Mouse (Mus musculus) heart, embryonic 14.5 days (tissue): ENCODE measurements at regions not wholly inside any gene's neighbourhood (a gene's known extent, or its start where the extent isn't known, plus 50 kb on each side); places are given as distances from the start of the nearest gene placed in this dataset.

Experiments used
- ATAC-seq: fragments of 200-750 bp; cut with Nextera tagmentation; 2 replicates; pipeline ENCODE4 v1.8.0; 2017; ENCODE audit warnings: low read depth, moderate TSS enrichment; ENCODE audit not compliant: insufficient number of reproducible peaks, insufficient read depth, low FRiP score
- H3K27ac ChIP-seq, 2 experiments: fragments of 200-500 bp in 1 of 2; fragments of 300-500 bp in 1 of 2; sonication (generic) in 1 of 2; replicated peaks in 1 of 2; 2 replicates each; pipeline ENCODE4 v1.5.1; 2012 to 2014; ENCODE audit warnings: low read depth in 2 of 2, low read length in 2 of 2, control low read depth in 1 of 2, mild to moderate bottlenecking in 1 of 2, mixed read lengths in 1 of 2; ENCODE audit not compliant: control insufficient read depth in 1 of 2, insufficient read depth in 1 of 2
- H3K27me3 ChIP-seq: fragments of 300-500 bp; sonication (generic); 2 replicates; pipeline ENCODE4 v1.6.1; 2014; ENCODE audit warnings: mild to moderate bottlenecking, low read length, control low read depth; ENCODE audit not compliant: control insufficient read depth, insufficient read depth
- H3K36me3 ChIP-seq: fragments of 300-500 bp; sonication (generic); 2 replicates; pipeline ENCODE4 v1.6.1; 2014; ENCODE audit warnings: mild to moderate bottlenecking, control low read depth, low read length, mixed read lengths; ENCODE audit not compliant: control insufficient read depth, insufficient read depth
- H3K4me1 ChIP-seq, 2 experiments: fragments of 200-500 bp in 1 of 2; fragments of 300-500 bp in 1 of 2; sonication (generic) in 1 of 2; 2 replicates each; pipeline ENCODE4 v1.6.1; 2012 to 2014; ENCODE audit warnings: low read length in 2 of 2, control low read depth in 1 of 2, mixed read lengths in 1 of 2; ENCODE audit not compliant: control insufficient read depth in 2 of 2, insufficient read depth in 2 of 2
- H3K4me2 ChIP-seq: fragments of 300-500 bp; sonication (generic); 2 replicates; pipeline ENCODE4 v1.6.1; 2014; ENCODE audit warnings: mild to moderate bottlenecking, low read length
- H3K4me3 ChIP-seq, 2 experiments: fragments of 200-500 bp in 1 of 2; fragments of 300-500 bp in 1 of 2; sonication (generic) in 1 of 2; 2 replicates each; pipeline ENCODE4 v1.5.1; 2012 to 2014; ENCODE audit warnings: low read length in 2 of 2, mild to moderate bottlenecking in 2 of 2, control low read depth in 1 of 2, low read depth in 1 of 2, moderate library complexity in 1 of 2; ENCODE audit not compliant: control insufficient read depth in 1 of 2, insufficient read depth in 1 of 2
- H3K9ac ChIP-seq: fragments of 300-500 bp; sonication (generic); 2 replicates; pipeline ENCODE4 v1.6.1; 2014; ENCODE audit warnings: mild to moderate bottlenecking, low read length
- H3K9me3 ChIP-seq: fragments of 300-500 bp; sonication (generic); 2 replicates; pipeline ENCODE4 v1.6.1; 2016; ENCODE audit warnings: low read length, control low read depth; ENCODE audit not compliant: control insufficient read depth
- WGBS: fragments of 180-500 bp; shearing (Covaris S2); extraction: QIAGEN DNeasy Blood & Tissue Kit; methylation state at CpG from one replicate; pipeline ENCODE4 v1.1.7; 2014; 5-methylcytosine and 5-hydroxymethylcytosine counted together

- Histone ChIP-seq H3K9ac (no peak overlapping the region), H3K27ac (no peak overlapping the region), H3K4me2 (no peak overlapping the region), H3K4me1 (no peaks in the 10 kb centered on the region), H3K36me3 (no peaks in the 10 kb centered on the region), H3K9me3 (no peaks in the 10 kb centered on the region), H3K4me3 (no peak overlapping the region), H3K27me3 (no peaks in the 10 kb centered on the region)
- 73% methylated on average over 7 of the region's 7 CpGs for WGBS
- no peak for ATAC-seq
Measured at GRCm38 (mm10) chr13:46222031-46222430, 51.5 kb upstream of the Stmnd1 start.

DNA sequence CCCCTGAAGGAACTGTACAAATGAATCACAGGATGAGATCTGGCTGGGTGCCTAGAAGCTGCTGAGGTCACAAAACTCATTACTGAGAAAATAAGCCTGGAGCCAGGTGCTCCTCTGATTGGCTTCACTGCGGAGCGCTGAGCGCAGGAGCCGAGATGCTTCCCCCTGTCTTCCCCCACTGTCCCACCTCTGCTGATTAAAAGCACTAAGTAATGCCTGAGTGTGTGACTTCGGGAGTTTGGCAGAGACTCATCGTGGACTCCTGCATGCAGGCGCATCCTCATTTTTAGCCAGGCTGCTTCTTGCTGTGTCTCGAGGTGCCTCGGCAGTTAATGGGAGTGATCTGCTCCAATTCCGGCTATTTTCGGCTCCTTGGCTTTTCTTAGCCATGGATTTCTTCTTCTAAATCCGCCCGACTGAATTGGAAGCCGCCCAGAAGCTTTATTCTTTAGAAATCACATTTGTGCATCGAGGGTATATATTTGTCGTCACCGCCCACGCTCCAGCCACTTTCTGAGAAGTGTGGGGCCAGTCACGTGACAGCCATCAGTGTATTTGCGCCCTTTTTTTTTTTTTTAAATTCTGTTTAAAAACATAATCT lies 55.3 kb upstream of the Stmnd1 start:
- Histone ChIP-seq H3K27ac (no peak overlapping the region), H3K9me3 (no peaks in the 10 kb centered on the region), H3K9ac (no peak overlapping the region), H3K27me3 (no peaks in the 10 kb centered on the region), H3K4me2 (peak overlapping the region; percentile 16; the same call in 1 of the 2 replicates), H3K4me1 (no peaks in the 10 kb centered on the region), H3K36me3 (no peaks in the 10 kb centered on the region), H3K4me3 (no peak overlapping the region)
- ATAC-seq, result no peak
- 70% methylated on average over 20 of the region's 20 CpGs for WGBS

DNA sequence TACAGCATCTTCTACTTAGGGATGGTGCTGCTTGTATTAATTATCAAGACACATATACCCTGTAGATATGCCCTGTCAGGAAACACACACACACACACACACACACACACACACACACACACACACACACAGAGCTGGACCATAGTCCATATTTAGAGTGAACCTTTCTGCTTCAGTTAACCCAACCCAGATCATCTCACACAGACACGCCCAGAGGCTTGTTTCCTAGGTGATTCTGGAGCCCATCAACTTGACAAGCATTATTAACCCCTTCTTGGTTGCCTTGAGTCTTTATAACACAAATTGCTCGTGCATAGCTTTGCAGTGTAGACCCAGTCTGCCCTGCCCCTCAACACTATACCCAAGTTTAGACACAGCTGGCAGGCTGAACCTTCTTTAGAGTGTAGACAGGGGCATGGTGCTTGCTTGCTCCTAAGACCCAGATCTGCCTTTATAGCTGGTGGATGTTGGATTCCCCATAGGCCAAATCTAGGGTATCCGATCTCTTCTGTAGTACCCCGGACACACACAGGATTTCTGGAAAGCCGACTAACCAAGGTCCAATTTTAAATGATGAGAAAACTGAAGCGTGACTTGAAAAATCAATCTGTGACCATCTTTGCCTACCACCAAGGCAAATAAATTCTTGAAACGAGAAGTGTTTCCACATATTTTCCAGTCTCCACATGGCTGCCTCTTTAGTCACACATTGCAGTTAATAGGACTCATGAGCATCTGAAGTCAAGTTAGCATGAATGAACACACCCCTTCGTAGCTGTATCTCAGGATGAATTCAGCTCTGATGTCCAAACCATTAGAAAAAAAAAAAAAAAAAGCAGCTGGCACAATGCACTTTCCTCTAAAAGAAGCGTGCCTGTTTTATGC lies 56.3 kb upstream of the Stmnd1 start:
- no peak overlapping the region for H3K9ac ChIP-seq
- no peaks in the 10 kb centered on the region for H3K9me3 ChIP-seq
- WGBS, result 75% methylated on average over 9 of the region's 9 CpGs
- H3K27me3 ChIP-seq, result no peaks in the 10 kb centered on the region
- no peak for ATAC-seq
- no peak overlapping the region for H3K27ac ChIP-seq
- H3K36me3 ChIP-seq, result no peaks in the 10 kb centered on the region
- no peaks in the 10 kb centered on the region for H3K4me1 ChIP-seq
- H3K4me3 ChIP-seq, result no peak overlapping the region
- no peak overlapping the region for H3K4me2 ChIP-seq

- Histone ChIP-seq H3K9me3 (no peaks in the 10 kb centered on the region), H3K9ac (no peak overlapping the region), H3K4me2 (no peak overlapping the region), H3K4me1 (no peaks in the 10 kb centered on the region), H3K36me3 (no peaks in the 10 kb centered on the region), H3K27me3 (no peaks in the 10 kb centered on the region), H3K27ac (no peak overlapping the region), H3K4me3 (no peak overlapping the region)
- 66% methylated on average over 3 of the region's 3 CpGs for WGBS
- ATAC-seq, result no peak
Measured at GRCm38 (mm10) chr13:46203551-46203950, 70.0 kb upstream of the Stmnd1 start.

DNA sequence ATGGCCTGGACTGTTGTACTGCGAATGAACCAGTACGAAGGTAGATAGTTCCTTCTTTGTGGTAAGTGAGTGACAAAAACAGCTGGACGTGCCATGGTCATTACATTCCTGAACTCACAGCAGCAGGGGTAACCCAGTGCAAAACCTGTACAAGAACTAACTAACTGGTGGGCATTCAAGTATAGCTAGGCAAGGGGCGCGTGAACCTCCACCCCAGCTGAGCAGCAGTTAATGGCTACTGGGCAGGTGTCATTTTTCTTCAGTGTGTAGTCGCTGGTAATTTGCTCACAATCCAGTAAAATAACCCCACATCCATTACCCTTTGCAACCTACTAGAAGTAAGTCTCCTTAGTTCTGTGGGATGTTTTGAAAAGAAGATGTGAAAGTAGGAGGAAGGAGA lies 70.9 kb upstream of the Stmnd1 start:
- ATAC-seq, result no peak
- WGBS, result 90% methylated on average over 6 of the region's 6 CpGs
- H3K27me3 ChIP-seq, result no peaks in the 10 kb centered on the region
- no peak overlapping the region for H3K4me2 ChIP-seq
- H3K4me3 ChIP-seq, result no peak overlapping the region
- H3K4me1 ChIP-seq, result no peaks in the 10 kb centered on the region
- no peak overlapping the region for H3K9ac ChIP-seq
- no peaks in the 10 kb centered on the region for H3K9me3 ChIP-seq
- H3K36me3 ChIP-seq, result no peaks in the 10 kb centered on the region
- no peak overlapping the region for H3K27ac ChIP-seq

DNA sequence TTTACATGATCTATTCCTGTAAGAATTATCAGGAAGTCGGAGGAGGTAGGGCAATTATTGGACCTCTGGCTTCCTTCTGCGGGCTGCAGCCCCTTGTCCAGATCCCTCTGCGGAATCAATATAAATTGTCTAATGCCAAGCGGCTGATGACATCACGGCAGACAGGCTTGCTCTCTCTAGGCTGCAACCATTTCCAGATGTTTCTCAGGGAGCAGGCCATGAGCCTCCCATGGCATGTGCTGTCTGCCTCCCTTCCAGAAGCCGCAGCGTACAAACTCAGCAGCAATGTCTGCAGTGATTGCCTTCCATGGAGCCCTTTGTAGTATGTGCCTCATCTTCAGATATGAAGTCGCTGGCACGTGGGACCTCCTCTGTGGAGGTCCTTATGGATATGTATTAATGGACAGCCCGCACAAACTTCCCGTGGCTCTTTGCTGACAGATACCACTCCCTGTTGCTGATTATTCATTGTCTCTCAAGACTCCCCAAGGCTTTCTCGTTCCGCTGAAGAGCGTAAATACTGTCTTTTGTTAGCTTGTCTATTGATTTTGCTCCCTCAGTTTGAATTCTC lies 72.4 kb upstream of the Stmnd1 start:
- Histone ChIP-seq H3K9me3 (no peaks in the 10 kb centered on the region), H3K27me3 (no peaks in the 10 kb centered on the region), H3K4me1 (no peaks in the 10 kb centered on the region), H3K4me2 (no peak overlapping the region), H3K36me3 (no peaks in the 10 kb centered on the region), H3K27ac (no peak overlapping the region), H3K9ac (no peak overlapping the region), H3K4me3 (no peak overlapping the region)
- no peak for ATAC-seq
- WGBS, result 83% methylated on average over 14 of the region's 14 CpGs

DNA sequence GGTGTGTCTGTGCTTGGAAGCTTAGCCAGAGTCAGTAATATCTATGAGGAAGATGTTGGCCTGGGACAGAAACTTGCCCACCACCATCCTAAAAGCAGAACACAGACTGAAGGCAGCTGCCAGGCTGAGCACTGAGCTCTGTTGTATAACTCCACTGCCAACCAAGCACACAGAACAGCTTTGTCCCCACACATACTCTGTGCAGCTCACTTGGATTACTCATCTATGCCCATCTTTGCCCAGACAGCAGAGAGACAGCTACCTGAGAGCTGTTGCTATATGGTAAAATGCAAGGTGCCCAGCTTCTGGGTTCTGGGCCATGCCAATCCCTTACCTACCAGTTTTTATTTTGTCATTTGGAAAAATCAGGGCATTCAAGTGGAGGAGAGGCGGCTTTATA lies 80.4 kb upstream of the Stmnd1 start:
- Histone ChIP-seq H3K9me3 (no peaks in the 10 kb centered on the region), H3K4me3 (no peak overlapping the region), H3K27ac (no peak overlapping the region), H3K4me2 (no peak overlapping the region), H3K4me1 (no peaks in the 10 kb centered on the region), H3K36me3 (no peaks in the 10 kb centered on the region), H3K27me3 (no peaks in the 10 kb centered on the region), H3K9ac (no peak overlapping the region)
- WGBS, result 86% methylated on average over 1 of the region's 1 CpGs
- ATAC-seq, result no peak
